Mouse (Mus musculus) ES-E14 (cell line): ENCODE measurements around the gene Aoc2.

Experiments
- CHD2 ChIP-seq: IDR thresholded peaks from 2 replicates; pipeline ENCODE4 v1.6.1; 2014; ENCODE audit warnings: mild to moderate bottlenecking, low read depth, low read length, inconsistent platforms
- HCFC1 ChIP-seq: IDR thresholded peaks from 2 replicates; pipeline ENCODE4 v1.6.1; 2012; ENCODE audit warnings: low read length, inconsistent platforms, borderline replicate concordance; ENCODE audit not compliant: insufficient read depth
- MAFK ChIP-seq: IDR thresholded peaks from 2 replicates; pipeline ENCODE4 v1.6.1; 2014; ENCODE audit warnings: mild to moderate bottlenecking, low read depth, low read length, inconsistent platforms; ENCODE audit not compliant: insufficient read depth

DNA sequence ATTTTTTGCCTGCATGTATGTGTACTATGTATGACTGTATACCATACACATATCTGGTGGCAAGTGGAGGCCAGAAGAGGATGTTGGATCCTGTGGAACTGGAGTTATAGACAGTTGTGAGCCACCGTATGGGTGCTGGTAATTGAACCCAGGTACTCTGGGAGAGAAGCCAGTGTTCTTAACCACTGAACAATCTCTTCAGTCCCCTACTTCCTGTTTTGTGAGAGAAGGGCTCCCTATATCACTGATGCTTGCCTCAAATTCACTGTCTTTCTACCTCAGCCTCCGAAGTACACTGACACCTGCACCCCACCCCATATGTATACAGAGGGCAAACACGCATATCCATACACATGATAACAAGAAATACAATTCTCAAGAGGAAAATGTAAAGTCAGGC, 13.8 kb upstream of the Aoc2 start:
- TF ChIP-seq CHD2 = no peak
- TF ChIP-seq HCFC1 = no peak
- TF ChIP-seq MAFK = no peak
